Mouse (Mus musculus): ENCODE data around the gene Tmed1.
"Not testable (repeated sequence)": the region's sequence is repeated elsewhere in the genome, so short reads cannot be mapped to it uniquely, and the experiment has no call there.

Gene Tmed1

GRCm38 (mm10) chr9:21472913-21473312 lies 37.1 kb downstream of the Tmed1 start:
- DNase-seq (ENCODE audit: low read depth), result no peak

GRCm38 (mm10) chr9:21469032-21470024 lies 40.7 kb downstream of the Tmed1 start:
- DNase-seq (ENCODE audit: low read depth), result peak; percentile 85

DNA sequence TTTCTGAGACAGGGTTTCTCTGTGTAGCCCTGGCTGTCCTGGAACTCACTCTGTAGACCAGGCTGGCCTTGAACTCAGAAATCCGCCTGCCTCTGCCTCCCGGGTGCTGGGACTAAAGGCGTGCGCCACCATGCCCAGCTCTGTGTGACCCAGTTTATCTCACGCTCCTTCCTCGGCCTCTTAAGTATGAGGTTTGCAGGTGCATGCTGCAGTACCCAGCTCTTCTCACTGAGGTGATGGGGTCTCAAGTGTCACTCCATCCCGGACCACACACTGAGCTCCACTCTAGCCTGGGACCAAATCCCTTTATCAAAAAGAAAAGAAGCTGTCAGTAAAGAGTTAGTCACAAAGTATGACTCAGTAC lies 45.5 kb downstream of the Tmed1 start:
- not testable (repeated sequence) for DNase-seq (ENCODE audit: low read depth)

DNA sequence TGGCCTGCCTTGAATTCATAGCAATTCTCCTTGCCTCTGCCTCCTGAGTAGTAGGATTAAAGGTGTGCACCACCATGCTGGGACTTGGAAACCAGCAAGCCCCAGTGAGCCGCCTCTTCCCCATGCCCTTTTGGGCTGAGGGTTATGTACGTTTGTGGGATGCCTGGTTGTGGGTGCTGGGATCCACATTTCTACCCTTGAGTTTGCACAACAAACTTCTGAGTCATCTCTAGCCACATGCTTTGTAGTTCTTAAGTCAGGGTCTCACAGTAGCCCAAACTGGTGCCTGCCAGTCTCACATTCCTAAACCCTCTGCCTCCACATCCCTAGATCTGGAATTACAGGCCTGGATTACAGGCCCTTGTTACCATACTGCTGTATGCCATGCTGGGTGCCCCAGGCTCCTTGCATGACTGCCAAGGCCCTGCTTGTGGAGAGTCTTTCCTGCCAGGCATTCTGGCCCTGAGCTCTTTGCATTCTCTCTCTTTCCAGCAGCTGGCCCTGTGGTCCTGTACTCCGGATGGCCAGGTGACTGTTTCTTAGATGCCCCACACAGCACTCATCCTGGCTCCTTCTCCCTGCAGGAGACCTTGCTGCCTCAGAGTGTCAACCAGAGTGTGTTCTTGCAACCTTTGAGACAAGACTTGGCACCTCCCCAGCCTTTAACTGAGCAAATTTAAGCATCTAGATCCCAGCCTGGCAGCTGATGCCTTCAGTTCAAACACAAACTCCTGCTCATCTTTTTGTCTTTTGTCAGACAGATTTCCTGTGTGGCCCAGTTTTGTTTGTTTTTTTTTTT lies 46.1 kb downstream of the Tmed1 start:
- DNase-seq (ENCODE audit: low read depth), result no peak

GRCm38 (mm10) chr9:21463138-21463590 lies 46.9 kb downstream of the Tmed1 start:
- DNase-seq (ENCODE audit: low read depth), result no peak

GRCm38 (mm10) chr9:21460400-21460940 lies 49.6 kb downstream of the Tmed1 start:
- no peak for DNase-seq (ENCODE audit: low read depth)

GRCm38 (mm10) chr9:21458821-21459220 lies 51.2 kb downstream of the Tmed1 start:
- DNase-seq (ENCODE audit: low read depth), result no peak
